Mouse (Mus musculus): Measurements from ENCODE around the gene Nfia. TPM values are rescaled to one million over a fixed set of nuclear protein-coding genes. Genes with fewer than 3 reads are reported as not detected.

The Nfia gene
- polyA plus RNA-seq, 1 experiment from 2014 or later: 37.2 TPM

DNA sequence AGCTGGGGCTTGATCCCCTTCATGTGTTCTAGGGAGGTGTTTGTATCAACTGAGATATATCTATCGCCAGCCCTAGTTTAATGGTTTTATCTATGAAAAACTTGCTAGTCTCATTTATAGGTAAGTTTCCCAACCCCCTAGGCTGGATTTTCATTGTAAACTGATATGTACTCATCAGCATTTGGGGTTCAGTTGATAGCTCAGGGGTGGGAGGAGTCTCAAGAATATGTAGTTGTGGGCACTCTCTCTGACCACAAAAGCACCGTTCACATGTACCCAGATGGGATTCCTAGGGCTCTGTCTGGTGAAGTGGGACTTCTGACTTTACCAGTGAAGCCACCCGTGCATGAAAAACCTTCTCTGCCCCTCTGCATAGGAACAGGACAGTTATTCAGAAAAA, 118.5 kb downstream of the Nfia start:
- H3K4me1 ChIP-seq (ENCODE audit: control insufficient read depth, insufficient read depth, low read length): 0 out of 2 replicates have a peak, but pooled peaks cover 2% of the 10 kb centered on the region
- no peaks in the 10 kb centered on the region for H3K27me3 ChIP-seq (ENCODE audit: control insufficient read depth, insufficient read depth, low read length)
- H3K4me3 ChIP-seq (replicated peaks; ENCODE audit: low read depth, low read length): no peak overlapping the region
- H3K27ac ChIP-seq (replicated peaks; ENCODE audit: low read depth, low read length): no peak overlapping the region
- ATAC-seq (ENCODE audit: low FRiP score, low TSS enrichment) (no peak), DNase-seq (no peak)
- H3K9ac ChIP-seq (replicated peaks; ENCODE audit: low read length): no peak overlapping the region
- no peaks in the 10 kb centered on the region for H3K36me3 ChIP-seq (ENCODE audit: control insufficient read depth, insufficient read depth, low read length)
- H3K4me2 ChIP-seq (ENCODE audit: low read length): no peak overlapping the region
- no peaks in the 10 kb centered on the region for H3K9me3 ChIP-seq (ENCODE audit: control insufficient read depth, low read length)
- WGBS: 88% methylated on average over 3 of the region's 3 CpGs

DNA sequence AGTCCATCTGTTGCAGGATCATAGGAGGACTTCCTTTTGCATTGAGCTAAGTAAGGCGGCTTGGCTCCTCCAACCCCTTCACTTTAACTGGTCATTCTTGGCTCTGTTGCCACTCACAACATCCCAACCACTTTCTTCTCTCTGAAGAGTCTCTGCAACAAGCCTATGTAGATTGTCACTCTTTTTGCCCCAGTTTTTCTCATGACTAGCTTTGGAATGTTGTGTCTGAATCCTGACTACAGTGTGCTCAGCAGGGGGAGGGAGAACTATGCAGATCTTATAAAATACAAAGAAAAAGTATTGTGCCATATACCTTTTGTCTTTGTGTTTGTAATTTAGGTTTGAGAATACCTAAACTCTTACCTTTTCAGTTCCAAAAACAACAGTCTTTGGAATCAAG, 119.1 kb downstream of the Nfia start:
- H3K9ac ChIP-seq (replicated peaks; ENCODE audit: low read length): no peak overlapping the region
- H3K27me3 ChIP-seq (ENCODE audit: control insufficient read depth, insufficient read depth, low read length): no peaks in the 10 kb centered on the region
- no peak for ATAC-seq (ENCODE audit: low FRiP score, low TSS enrichment)
- WGBS: 90% methylated on average over 1 of the region's 1 CpGs
- no peak overlapping the region for H3K27ac ChIP-seq (replicated peaks; ENCODE audit: low read depth, low read length)
- no peak overlapping the region for H3K4me3 ChIP-seq (replicated peaks; ENCODE audit: low read depth, low read length)
- no peak overlapping the region for H3K4me2 ChIP-seq (ENCODE audit: low read length)
- 0 out of 2 replicates have a peak, but pooled peaks cover 2% of the 10 kb centered on the region for H3K4me1 ChIP-seq (ENCODE audit: control insufficient read depth, insufficient read depth, low read length)
- H3K36me3 ChIP-seq (ENCODE audit: control insufficient read depth, insufficient read depth, low read length): no peaks in the 10 kb centered on the region
- H3K9me3 ChIP-seq (ENCODE audit: control insufficient read depth, low read length): no peaks in the 10 kb centered on the region
- DNase-seq: no peak

- Histone ChIP-seq H3K4me2 (ENCODE audit: low read length) (no peak overlapping the region), H3K4me3 (replicated peaks; ENCODE audit: low read depth, low read length) (no peak overlapping the region), H3K9ac (replicated peaks; ENCODE audit: low read length) (no peak overlapping the region), H3K36me3 (ENCODE audit: control insufficient read depth, insufficient read depth, low read length) (no peaks in the 10 kb centered on the region), H3K27ac (replicated peaks; ENCODE audit: low read depth, low read length) (no peak overlapping the region), H3K9me3 (ENCODE audit: control insufficient read depth, low read length) (no peaks in the 10 kb centered on the region), H3K4me1 (ENCODE audit: control insufficient read depth, insufficient read depth, low read length) (0 out of 2 replicates have a peak, but pooled peaks cover 2% of the 10 kb centered on the region), H3K27me3 (ENCODE audit: control insufficient read depth, insufficient read depth, low read length) (no peaks in the 10 kb centered on the region)
- no peak for ATAC-seq (ENCODE audit: low FRiP score, low TSS enrichment)
- WGBS: 83% methylated on average over 10 of the region's 10 CpGs
- DNase-seq: no peak
Measured at GRCm38 (mm10) chr4:97893915-97894884, 121.7 kb downstream of the Nfia start.

GRCm38 (mm10) chr4:97895940-97896339, 123.4 kb downstream of the Nfia start:
- no peaks in the 10 kb centered on the region for H3K27me3 ChIP-seq (ENCODE audit: control insufficient read depth, insufficient read depth, low read length)
- no peaks in the 10 kb centered on the region for H3K36me3 ChIP-seq (ENCODE audit: control insufficient read depth, insufficient read depth, low read length)
- no peak overlapping the region for H3K4me2 ChIP-seq (ENCODE audit: low read length)
- no peaks in the 10 kb centered on the region for H3K9me3 ChIP-seq (ENCODE audit: control insufficient read depth, low read length)
- DNase-seq: no peak
- H3K4me3 ChIP-seq (replicated peaks; ENCODE audit: low read depth, low read length): no peak overlapping the region
- H3K27ac ChIP-seq (replicated peaks; ENCODE audit: low read depth, low read length): no peak overlapping the region
- H3K9ac ChIP-seq (replicated peaks; ENCODE audit: low read length): no peak overlapping the region
- WGBS: 97% methylated on average over 5 of the region's 5 CpGs
- no peak for ATAC-seq (ENCODE audit: low FRiP score, low TSS enrichment)
- peaks cover 6% of the 10 kb centered on the region; the same call in 1 of the 2 replicates for H3K4me1 ChIP-seq (ENCODE audit: control insufficient read depth, insufficient read depth, low read length)

GRCm38 (mm10) chr4:97900256-97900944, 127.9 kb downstream of the Nfia start:
- H3K36me3 ChIP-seq (ENCODE audit: control insufficient read depth, insufficient read depth, low read length): no peaks in the 10 kb centered on the region
- no peak overlapping the region for H3K9ac ChIP-seq (replicated peaks; ENCODE audit: low read length)
- peak; percentile 32 for DNase-seq
- 78% methylated on average over 12 of the region's 12 CpGs for WGBS
- no peak overlapping the region for H3K4me3 ChIP-seq (replicated peaks; ENCODE audit: low read depth, low read length)
- no peaks in the 10 kb centered on the region for H3K9me3 ChIP-seq (ENCODE audit: control insufficient read depth, low read length)
- ATAC-seq (ENCODE audit: low FRiP score, low TSS enrichment): no peak
- H3K27me3 ChIP-seq (ENCODE audit: control insufficient read depth, insufficient read depth, low read length): no peaks in the 10 kb centered on the region
- H3K27ac ChIP-seq (replicated peaks; ENCODE audit: low read depth, low read length): no peak overlapping the region
- H3K4me1 ChIP-seq (ENCODE audit: control insufficient read depth, insufficient read depth, low read length): peaks cover 3% of the 10 kb centered on the region; the same call in 1 of the 2 replicates
- no peak overlapping the region for H3K4me2 ChIP-seq (ENCODE audit: low read length)

GRCm38 (mm10) chr4:97905826-97906225, 133.3 kb downstream of the Nfia start:
- Histone ChIP-seq H3K9me3 (ENCODE audit: control insufficient read depth, low read length) (no peaks in the 10 kb centered on the region), H3K36me3 (ENCODE audit: control insufficient read depth, insufficient read depth, low read length) (no peaks in the 10 kb centered on the region), H3K4me1 (ENCODE audit: control insufficient read depth, insufficient read depth, low read length) (peaks cover 3% of the 10 kb centered on the region; the same call in 1 of the 2 replicates), H3K27me3 (ENCODE audit: control insufficient read depth, insufficient read depth, low read length) (no peaks in the 10 kb centered on the region), H3K27ac (replicated peaks; ENCODE audit: low read depth, low read length) (no peak overlapping the region), H3K9ac (replicated peaks; ENCODE audit: low read length) (no peak overlapping the region), H3K4me2 (ENCODE audit: low read length) (no peak overlapping the region), H3K4me3 (replicated peaks; ENCODE audit: low read depth, low read length) (no peak overlapping the region)
- no peak for DNase-seq
- WGBS: 57% methylated on average over 4 of the region's 4 CpGs
- no peak for ATAC-seq (ENCODE audit: low FRiP score, low TSS enrichment)

DNA sequence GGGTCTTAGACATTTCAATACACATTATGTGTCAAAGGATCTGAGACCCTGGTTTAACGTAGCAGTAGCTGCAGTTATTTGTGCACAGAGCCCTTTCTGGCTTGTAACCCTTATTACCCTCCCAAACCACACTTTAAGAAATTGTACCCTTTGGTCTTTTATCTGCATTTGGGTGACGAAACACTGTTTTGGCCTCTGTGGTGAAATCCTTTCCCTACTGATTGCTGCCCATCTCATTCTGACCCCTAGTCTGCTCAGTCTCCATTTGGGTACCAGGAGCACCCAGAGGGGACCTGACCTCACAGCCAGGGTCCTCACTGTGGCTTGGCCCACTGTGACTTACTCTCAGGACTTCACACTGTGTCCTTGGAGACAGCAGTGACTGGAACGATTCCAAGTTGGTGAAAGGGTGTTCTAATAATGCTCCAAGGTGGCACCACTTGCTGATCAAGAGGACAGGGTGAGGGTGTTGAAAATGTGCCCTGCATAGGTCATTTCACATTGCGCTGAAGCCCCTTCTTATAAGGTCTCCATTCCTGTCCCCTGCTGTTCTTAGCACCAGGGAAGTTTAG, 136.1 kb downstream of the Nfia start:
- H3K27me3 ChIP-seq (ENCODE audit: control insufficient read depth, insufficient read depth, low read length): no peaks in the 10 kb centered on the region
- no peaks in the 10 kb centered on the region for H3K36me3 ChIP-seq (ENCODE audit: control insufficient read depth, insufficient read depth, low read length)
- DNase-seq (no peak), ATAC-seq (ENCODE audit: low FRiP score, low TSS enrichment) (no peak)
- H3K9ac ChIP-seq (replicated peaks; ENCODE audit: low read length): no peak overlapping the region
- H3K4me1 ChIP-seq (ENCODE audit: control insufficient read depth, insufficient read depth, low read length): peaks cover 6% of the 10 kb centered on the region; the same call in 1 of the 2 replicates
- H3K9me3 ChIP-seq (ENCODE audit: control insufficient read depth, low read length): no peaks in the 10 kb centered on the region
- H3K4me3 ChIP-seq (replicated peaks; ENCODE audit: low read depth, low read length): no peak overlapping the region
- no peak overlapping the region for H3K4me2 ChIP-seq (ENCODE audit: low read length)
- no peak overlapping the region for H3K27ac ChIP-seq (replicated peaks; ENCODE audit: low read depth, low read length)
- 68% methylated on average over 4 of the region's 4 CpGs for WGBS

GRCm38 (mm10) chr4:97910115-97910776, 137.7 kb downstream of the Nfia start:
- no peak overlapping the region for H3K9ac ChIP-seq (replicated peaks; ENCODE audit: low read length)
- no peak for DNase-seq
- H3K27ac ChIP-seq (replicated peaks; ENCODE audit: low read depth, low read length): peak overlapping the region; percentile 14
- WGBS: 76% methylated on average over 9 of the region's 9 CpGs
- no peaks in the 10 kb centered on the region for H3K36me3 ChIP-seq (ENCODE audit: control insufficient read depth, insufficient read depth, low read length)
- H3K9me3 ChIP-seq (ENCODE audit: control insufficient read depth, low read length): no peaks in the 10 kb centered on the region
- no peaks in the 10 kb centered on the region for H3K27me3 ChIP-seq (ENCODE audit: control insufficient read depth, insufficient read depth, low read length)
- H3K4me1 ChIP-seq (ENCODE audit: control insufficient read depth, insufficient read depth, low read length): peaks cover 6% of the 10 kb centered on the region; the same call in 1 of the 2 replicates
- no peak overlapping the region for H3K4me3 ChIP-seq (replicated peaks; ENCODE audit: low read depth, low read length)
- no peak overlapping the region for H3K4me2 ChIP-seq (ENCODE audit: low read length)
- ATAC-seq (ENCODE audit: low FRiP score, low TSS enrichment): peak; percentile 31; the same call in 1 of the 2 replicates

Data from midbrain, embryonic 14.5 days (tissue).